Mouse (Mus musculus) kidney, adult 2 months (tissue): Measurements from ENCODE around the gene Itgb7. TPM values are rescaled to one million over a fixed set of nuclear protein-coding genes. Genes with fewer than 3 reads are reported as not detected.
A peak's percentile ranks its signal among the peaks of the same experiment; 100 is the strongest.

Experiments
- DNase-seq: peaks from one replicate; pipeline ENCODE4 v3.0.0; 2021
- H3K27ac ChIP-seq: fragments of 200-500 bp; 2 replicates; pipeline ENCODE4 v1.5.1; 2012; ENCODE audit warnings: low read depth, low read length, control low read depth, inconsistent platforms; ENCODE audit not compliant: insufficient read depth
- H3K27me3 ChIP-seq: fragments of 200-500 bp; replicated peaks from 2 replicates; pipeline ENCODE4 v1.6.1; 2012; ENCODE audit warnings: mild to moderate bottlenecking, moderate library complexity, low read length, inconsistent platforms; ENCODE audit not compliant: control insufficient read depth, insufficient read depth
- H3K36me3 ChIP-seq: fragments of 200-500 bp; 2 replicates; pipeline ENCODE4 v1.6.1; 2012; ENCODE audit warnings: mild to moderate bottlenecking, moderate library complexity, low read length, inconsistent platforms; ENCODE audit not compliant: control insufficient read depth, insufficient read depth
- H3K4me1 ChIP-seq: fragments of 200-500 bp; 2 replicates; pipeline ENCODE4 v1.6.1; 2011; ENCODE audit warnings: low read length; ENCODE audit not compliant: control insufficient read depth, insufficient read depth
- H3K4me3 ChIP-seq: fragments of 200-500 bp; 2 replicates; pipeline ENCODE4 v1.5.1; 2011; ENCODE audit warnings: mild to moderate bottlenecking, low read depth, low read length, control low read depth; ENCODE audit not compliant: insufficient read depth
- CTCF ChIP-seq: fragments of 200-500 bp; conservative IDR thresholded peaks from 2 replicates; pipeline ENCODE4 v1.5.1; 2011; ENCODE audit warnings: low read depth, mild to moderate bottlenecking, control low read depth, low read length, moderate library complexity, mixed read lengths; ENCODE audit not compliant: insufficient read depth, insufficient read length
- POLR2A ChIP-seq: fragments of 200-500 bp; IDR thresholded peaks from one replicate; pipeline ENCODE4 v1.6.1; 2011; ENCODE audit warnings: low read depth, low read length, control low read depth
- WGBS: fragments of 180-500 bp; shearing (Covaris S2); methylation state at CpG from one replicate; pipeline ENCODE4 v1.1.7; 2018; 5-methylcytosine and 5-hydroxymethylcytosine counted together
- polyA plus RNA-seq: library from polyadenylated mRNA; depleted of rRNA; stranded (reverse); fragments of >200 nt; gene quantifications from 2 replicates; pipeline ENCODE4 v1.2.3, GENCODE M21; 2012

Gene Itgb7
- polyA plus RNA-seq, 1 experiment, result 11.1 TPM

DNA sequence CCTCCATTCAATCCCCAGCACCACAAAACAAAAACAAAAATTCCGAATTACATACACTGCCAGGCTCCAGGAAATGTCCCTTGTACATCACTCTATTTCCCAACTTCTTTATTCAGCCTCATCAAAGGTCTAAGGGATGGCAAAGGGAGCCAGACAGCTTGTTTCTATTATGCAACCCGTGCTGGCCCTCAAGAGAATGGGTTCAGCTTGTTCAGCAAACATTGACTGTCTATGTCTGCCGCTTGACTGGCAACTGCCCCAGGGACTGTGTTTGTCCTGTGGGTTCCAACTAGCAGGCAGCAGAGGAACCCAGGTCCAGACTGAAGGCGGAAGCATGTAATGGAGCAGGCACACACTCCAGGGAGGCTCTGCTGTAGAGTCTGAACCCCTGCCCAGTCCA, 32.9 kb downstream of the Itgb7 start:
- Histone ChIP-seq H3K4me3 (no peak overlapping the region), H3K27ac (no peak overlapping the region), H3K4me1 (peaks cover 10% of the 10 kb centered on the region; the same call in 1 of the 2 replicates), H3K27me3 (no peaks in the 10 kb centered on the region), H3K36me3 (no peaks in the 10 kb centered on the region)
- DNase-seq, result peak; percentile 64
- TF ChIP-seq CTCF (no peak), POLR2A (no peak)
- WGBS, result 71% methylated on average over 4 of the region's 4 CpGs

- H3K27ac ChIP-seq, result 0 out of 2 replicates have a peak overlapping the region, but pooled peaks have one; percentile 5
- H3K36me3 ChIP-seq, result no peaks in the 10 kb centered on the region
- no peaks in the 10 kb centered on the region for H3K27me3 ChIP-seq
- no peak for DNase-seq
- H3K4me3 ChIP-seq, result no peak overlapping the region
- H3K4me1 ChIP-seq, result peaks cover 18% of the 10 kb centered on the region
- TF ChIP-seq POLR2A (no peak), CTCF (no peak)
- 47% methylated on average over 4 of the region's 4 CpGs for WGBS
These were observed 36.4 kb downstream of the Itgb7 start for GRCm38 (mm10) chr15:102195373-102195772.

- peak overlapping the region; percentile 28 for H3K27ac ChIP-seq
- TF ChIP-seq CTCF, result no peak
- TF ChIP-seq POLR2A, result no peak
- peak; percentile 62 for DNase-seq
- no peaks in the 10 kb centered on the region for H3K36me3 ChIP-seq
- H3K27me3 ChIP-seq, result no peaks in the 10 kb centered on the region
- peaks cover 18% of the 10 kb centered on the region for H3K4me1 ChIP-seq
- no peak overlapping the region for H3K4me3 ChIP-seq
- WGBS, result 36% methylated on average over 4 of the region's 4 CpGs
These were observed 37.3 kb downstream of the Itgb7 start for GRCm38 (mm10) chr15:102194439-102194838.

GRCm38 (mm10) chr15:102193652-102194051, 38.1 kb downstream of the Itgb7 start:
- Histone ChIP-seq H3K27ac (no peak overlapping the region), H3K4me3 (no peak overlapping the region), H3K27me3 (no peaks in the 10 kb centered on the region), H3K4me1 (peaks cover 18% of the 10 kb centered on the region), H3K36me3 (no peaks in the 10 kb centered on the region)
- DNase-seq, result no peak
- TF ChIP-seq POLR2A, result no peak
- 87% methylated on average over 4 of the region's 4 CpGs for WGBS

GRCm38 (mm10) chr15:102192820-102193386, 38.8 kb downstream of the Itgb7 start:
- Histone ChIP-seq H3K4me3 (no peak overlapping the region), H3K27ac (no peak overlapping the region), H3K27me3 (no peaks in the 10 kb centered on the region), H3K36me3 (no peaks in the 10 kb centered on the region), H3K4me1 (peaks cover 18% of the 10 kb centered on the region)
- no peak for DNase-seq
- TF ChIP-seq POLR2A (no peak), CTCF (no peak)
- 70% methylated on average over 5 of the region's 5 CpGs for WGBS

GRCm38 (mm10) chr15:102192271-102192812, 39.4 kb downstream of the Itgb7 start:
- Histone ChIP-seq H3K27ac (no peak overlapping the region), H3K36me3 (no peaks in the 10 kb centered on the region), H3K27me3 (no peaks in the 10 kb centered on the region), H3K4me1 (peaks cover 18% of the 10 kb centered on the region), H3K4me3 (no peak overlapping the region)
- DNase-seq, result no peak
- TF ChIP-seq POLR2A (no peak), CTCF (no peak)
- 70% methylated on average over 7 of the region's 7 CpGs for WGBS

DNA sequence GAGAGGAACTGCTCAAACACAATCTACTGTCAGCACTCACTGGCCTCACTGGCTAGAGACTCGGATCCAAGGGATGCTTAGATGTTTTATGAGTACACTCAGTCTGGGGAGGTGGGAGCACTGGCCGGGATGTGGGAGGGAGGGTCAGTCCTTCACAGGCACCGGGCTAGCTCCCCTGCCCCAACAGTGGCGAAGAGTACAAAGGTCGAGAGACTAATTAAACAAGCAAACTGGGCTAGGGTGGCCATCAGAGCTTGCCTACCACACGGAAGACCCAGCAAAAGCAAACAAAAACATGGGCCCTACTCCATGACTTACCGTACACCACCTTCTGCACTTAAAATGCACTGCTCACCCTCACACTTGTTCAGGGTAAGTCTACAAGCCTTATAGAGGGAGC, 40.0 kb downstream of the Itgb7 start:
- no peaks in the 10 kb centered on the region for H3K36me3 ChIP-seq
- no peak overlapping the region for H3K27ac ChIP-seq
- no peak for DNase-seq
- H3K4me1 ChIP-seq, result peaks cover 18% of the 10 kb centered on the region
- H3K27me3 ChIP-seq, result no peaks in the 10 kb centered on the region
- 53% methylated on average over 7 of the region's 7 CpGs for WGBS
- TF ChIP-seq POLR2A, result no peak
- no peak for TF ChIP-seq CTCF
- no peak overlapping the region for H3K4me3 ChIP-seq
